Mouse (Mus musculus) heart, postnatal 25 days (tissue): ENCODE data around the gene Srsf10. TPM values are rescaled to one million over a fixed set of nuclear protein-coding genes. Genes with fewer than 3 reads are reported as not detected.

Experiments
- DNase-seq: peaks from one replicate; pipeline ENCODE4 v3.0.0; 2022; ENCODE audit warnings: low spot score
- intact Hi-C: fragments of 180-260 bp; cut with DNase I; formaldehyde crosslinking; loops from one replicate; pipeline ENCODE4 v1.15.1; 2025
- total RNA-seq, 2 experiments: library from RNA; stranded (reverse); gene quantifications; 2 replicates each; pipeline ENCODE4 v1.2.3; 2021

Gene Srsf10
- total RNA-seq, 2 experiments from 2014 or later = 41.7 to 47.7 TPM

DNA sequence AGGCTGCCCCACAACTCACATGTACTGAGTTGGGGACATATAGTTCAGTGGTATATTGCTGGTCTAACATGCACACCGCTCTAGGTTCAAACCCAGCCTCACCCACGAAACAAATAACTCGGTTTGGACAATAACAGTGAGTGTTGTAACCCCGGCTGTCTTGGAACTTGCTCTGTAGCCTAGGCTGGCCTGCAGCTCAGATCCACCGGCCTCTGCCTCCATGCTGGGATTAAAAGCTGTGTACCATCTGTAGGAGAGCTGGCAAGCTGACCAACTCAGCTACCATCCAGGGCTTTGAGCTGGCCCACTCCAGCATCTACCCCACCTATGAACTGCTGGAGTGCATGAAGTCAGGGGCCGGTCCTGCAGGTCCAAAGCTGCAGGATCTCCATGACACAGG is 24.5 kb downstream of the Srsf10 start:
- intact Hi-C loops = no loop called here
- DNase-seq = no peak

DNA sequence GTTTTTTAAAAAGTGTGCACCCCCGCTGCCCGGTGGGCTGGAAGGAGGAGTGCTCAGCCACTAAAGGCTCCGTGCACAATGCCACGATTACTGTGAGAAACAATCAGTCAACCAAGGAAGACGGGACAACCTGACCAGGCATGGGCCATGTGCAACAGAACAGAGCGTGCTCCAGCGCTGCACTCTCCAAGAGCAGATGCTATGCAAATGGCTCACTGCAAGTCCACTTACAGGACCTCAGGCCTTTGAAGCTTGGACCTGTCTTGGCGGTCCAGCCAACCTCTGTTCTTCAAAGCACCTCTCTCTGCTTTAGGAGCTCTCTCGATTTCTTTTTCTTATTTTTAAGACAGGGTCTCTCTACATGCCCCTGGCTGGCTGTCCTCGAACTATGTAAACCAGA is 25.0 kb downstream of the Srsf10 start:
- intact Hi-C loops = no loop called here
- no peak for DNase-seq

- intact Hi-C loops = no loop called here
- no peak for DNase-seq
Measured at GRCm38 (mm10) chr4:135882023-135882422, 26.5 kb downstream of the Srsf10 start.

DNA sequence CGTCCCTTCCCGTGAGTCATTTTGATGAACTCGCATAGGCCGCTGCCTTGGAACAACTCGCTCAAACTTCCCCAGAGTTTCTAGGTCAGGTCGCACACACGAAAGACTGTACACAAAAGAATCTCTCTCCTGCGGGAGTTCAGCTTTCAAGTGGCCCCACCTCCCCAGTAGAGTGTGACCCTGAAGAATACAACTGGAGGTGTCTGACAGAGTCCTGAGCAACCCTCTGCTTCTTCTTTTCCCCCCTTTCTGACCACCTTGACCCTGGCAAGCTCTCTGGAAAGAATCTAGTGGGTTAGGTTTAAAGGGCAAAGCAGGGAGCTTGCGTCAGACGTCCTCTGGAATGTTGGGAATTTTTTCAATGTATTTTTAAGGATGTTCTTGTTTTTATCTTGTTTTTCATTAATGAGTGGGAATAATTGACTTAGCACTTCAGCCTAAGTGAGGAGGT is 27.9 kb downstream of the Srsf10 start:
- intact Hi-C loops = no loop called here
- DNase-seq = no peak

- no peak for DNase-seq
- intact Hi-C loops = no loop called here
Measured at GRCm38 (mm10) chr4:135883881-135884516, 28.5 kb downstream of the Srsf10 start.

- intact Hi-C loops = no loop called here
- no peak for DNase-seq
Measured at GRCm38 (mm10) chr4:135884531-135884930, 29.0 kb downstream of the Srsf10 start.

DNA sequence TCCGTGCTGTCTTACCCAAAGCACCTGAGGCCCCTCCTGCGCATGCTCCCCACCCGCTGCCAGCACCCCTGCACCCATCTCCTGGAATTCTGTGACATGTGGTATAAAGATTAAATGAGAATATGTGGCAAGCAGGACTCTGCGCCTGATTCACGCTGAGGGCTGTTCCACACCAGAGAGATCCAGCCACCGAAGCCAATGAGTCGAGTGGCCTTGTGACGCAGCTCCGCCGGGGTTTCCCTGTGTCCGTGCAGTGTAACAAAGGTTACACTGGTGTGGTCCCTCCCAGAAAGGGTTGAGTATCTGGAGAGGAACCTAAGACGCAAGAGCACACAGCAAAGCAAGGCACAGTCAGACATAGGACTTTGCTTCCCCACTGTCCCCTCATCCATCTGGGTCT is 30.1 kb downstream of the Srsf10 start:
- intact Hi-C loops = no loop called here
- DNase-seq = no peak

DNA sequence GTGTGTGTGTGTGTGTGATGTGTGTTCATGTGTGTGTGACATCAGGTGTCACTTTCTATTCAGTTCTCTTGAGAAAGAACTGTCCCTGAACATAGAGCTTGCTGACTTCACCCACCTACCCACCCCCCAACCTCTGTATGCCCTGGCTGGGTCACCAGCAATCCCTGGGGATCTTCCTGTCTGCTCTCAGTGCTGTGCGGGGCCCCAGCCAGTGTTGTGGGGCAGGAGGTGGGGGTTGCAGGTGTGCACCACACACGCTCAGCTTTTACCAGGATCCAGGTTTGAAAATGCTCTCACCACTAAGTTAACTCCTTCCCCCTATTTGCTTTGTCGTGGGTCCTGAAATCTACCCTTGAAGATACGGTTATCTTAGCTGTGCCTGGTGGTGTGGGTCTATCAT is 30.6 kb downstream of the Srsf10 start:
- DNase-seq = no peak
- intact Hi-C loops = no loop called here

- no peak for DNase-seq
- intact Hi-C loops = loop anchor here (1.0 to 2.0 kb wide), 2 partner anchors 32 to 72 kb away; partner anchors contain the start of gene Fuca1
Measured at GRCm38 (mm10) chr4:135888448-135889057, 33.0 kb downstream of the Srsf10 start.

- no peak for DNase-seq
- intact Hi-C loops = loop anchor here (1.0 to 2.0 kb wide), 2 partner anchors 31 to 71 kb away; partner anchors contain the start of gene Fuca1
Measured at GRCm38 (mm10) chr4:135889146-135889883, 33.8 kb downstream of the Srsf10 start.

- peak; percentile 51 for DNase-seq
- intact Hi-C loops = loop anchor here (1.0 to 2.0 kb wide), 3 partner anchors 30 to 71 kb away; partner anchors contain the start of gene Fuca1
Measured at GRCm38 (mm10) chr4:135889884-135890283, 34.3 kb downstream of the Srsf10 start.

- no peak for DNase-seq
- intact Hi-C loops = loop anchor here (2.0 kb wide), 1 partner anchor 41 kb away; no protein-coding TSS in a partner anchor
Measured at GRCm38 (mm10) chr4:135891539-135891938, 36.0 kb downstream of the Srsf10 start.

- intact Hi-C loops = no loop called here
- no peak for DNase-seq
Measured at GRCm38 (mm10) chr4:135892884-135893283, 37.3 kb downstream of the Srsf10 start.

DNA sequence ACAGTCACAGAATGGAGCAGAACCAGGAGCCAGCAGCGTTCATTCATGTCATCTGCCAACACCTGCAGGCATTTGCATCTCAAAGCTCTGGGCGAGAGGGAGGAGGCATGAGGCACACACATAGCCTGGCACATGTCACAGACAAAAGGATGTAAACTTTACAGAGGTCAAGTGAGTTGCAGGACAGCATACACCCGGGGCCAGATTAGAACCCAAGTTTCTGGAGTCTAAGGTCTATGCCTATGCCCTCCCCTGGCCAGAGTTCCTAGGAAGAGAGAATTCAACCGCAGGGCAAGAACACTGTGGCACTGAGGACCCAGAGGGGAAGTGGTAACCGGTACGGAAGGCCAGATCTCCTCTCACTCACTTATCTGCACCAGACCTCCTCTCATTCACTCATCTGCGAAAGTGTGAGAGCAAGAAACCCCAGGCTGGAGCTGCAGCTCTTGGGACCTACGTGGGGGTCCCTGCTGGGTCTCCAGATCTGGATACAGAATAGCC is 39.6 kb downstream of the Srsf10 start, which contains the start of gene Cnr2:
Gene Cnr2 (plus strand): TSS at position 324 of the 501 bp plus-strand sequence.
- intact Hi-C loops = no loop called here
- no peak for DNase-seq

- DNase-seq = no peak
- intact Hi-C loops = no loop called here
Measured at GRCm38 (mm10) chr4:135896157-135896556, 40.6 kb downstream of the Srsf10 start.

DNA sequence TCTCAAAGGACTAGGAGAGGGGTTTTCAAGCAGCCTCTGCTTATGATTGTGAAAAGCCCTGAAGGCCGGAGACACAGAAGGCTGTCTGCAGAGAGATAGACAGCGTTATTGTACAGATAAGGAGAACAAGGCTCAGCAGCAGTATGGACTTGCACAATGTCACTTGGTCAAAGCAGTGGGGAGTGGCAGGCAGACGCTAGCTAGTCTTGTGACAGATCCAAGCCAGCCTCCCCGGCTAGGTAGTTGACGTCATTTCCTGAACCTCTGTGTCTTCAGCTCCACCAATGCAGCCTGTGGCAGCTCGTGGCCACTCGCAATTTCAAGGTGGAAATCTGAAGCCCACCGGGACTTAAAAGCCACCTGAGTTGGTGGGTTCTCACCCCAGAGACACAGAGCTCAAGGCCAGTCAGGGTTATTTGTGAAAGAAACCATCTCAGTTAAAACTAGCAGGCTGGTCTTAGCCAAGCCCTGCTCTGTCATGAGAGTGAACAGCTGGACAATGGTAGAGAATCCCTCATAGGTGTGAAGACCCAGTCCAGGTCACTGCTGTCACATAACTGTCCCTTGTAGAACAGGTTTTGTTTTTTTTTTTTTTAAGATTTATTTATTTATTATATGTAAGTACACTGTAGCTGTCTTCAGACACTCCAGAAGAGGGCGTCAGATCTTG is 43.0 kb downstream of the Srsf10 start:
- DNase-seq = no peak
- intact Hi-C loops = no loop called here

- intact Hi-C loops = no loop called here
- no peak for DNase-seq
Measured at GRCm38 (mm10) chr4:135899050-135899448, 43.5 kb downstream of the Srsf10 start.

- DNase-seq = no peak
Measured at GRCm38 (mm10) chr4:135900008-135900407, 44.5 kb downstream of the Srsf10 start.

GRCm38 (mm10) chr4:135902606-135903242 is 47.2 kb downstream of the Srsf10 start:
- DNase-seq = no peak
- intact Hi-C loops = no loop called here

More at GRCm38 (mm10) chr4:135900008-135900407, 44.5 kb downstream of the Srsf10 start:
- intact Hi-C loops = no loop called here
